Mouse (Mus musculus) megakaryocyte-erythroid progenitor cell, adult 5-6 weeks (primary cell): ENCODE measurements around the gene Ddx54. TPM values are rescaled to one million over a fixed set of nuclear protein-coding genes. Genes with fewer than 3 reads are reported as not detected.

ENCODE experiments used
- ATAC-seq: replicated peaks from 2 replicates; pipeline ENCODE4 v1.8.0; 2016; ENCODE audit warnings: mild to moderate bottlenecking, inconsistent platforms; ENCODE audit not compliant: severe bottlenecking, poor library complexity, low FRiP score, low TSS enrichment
- total RNA-seq, 2 experiments: library from RNA; stranded (forward) in 1 of 2; stranded (reverse) in 1 of 2; fragments of 200-1000, 215-1000 nt in 1 of 2; fragments of >200 nt in 1 of 2; fragmentation: Nextera tagmentation in 1 of 2; gene quantifications; 2 replicates each; pipeline ENCODE4 v1.2.3; 2014 to 2017

Ddx54 gene
- total RNA-seq, 2 experiments from 2014 or later, result 28.3 to 40.6 TPM

DNA sequence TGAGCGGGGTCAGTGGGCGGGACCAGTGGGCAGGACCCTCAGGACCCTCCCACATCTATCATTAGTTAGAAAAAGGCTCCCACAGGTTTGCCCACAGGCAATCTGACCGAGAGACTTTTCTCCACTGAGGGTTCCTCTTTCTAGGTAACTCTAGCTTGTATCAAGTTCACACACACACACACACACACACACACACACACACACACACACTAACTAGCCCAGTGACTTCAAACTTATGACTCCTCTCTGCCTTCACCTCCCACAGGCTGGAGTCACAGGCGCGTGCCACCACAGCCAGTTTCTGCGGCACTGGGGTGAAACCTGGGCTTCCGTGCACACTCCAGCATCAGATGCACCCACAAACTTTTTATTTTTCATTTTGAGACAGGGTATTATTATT lies 56.2 kb downstream of the Ddx54 start:
- ATAC-seq, result no peak

DNA sequence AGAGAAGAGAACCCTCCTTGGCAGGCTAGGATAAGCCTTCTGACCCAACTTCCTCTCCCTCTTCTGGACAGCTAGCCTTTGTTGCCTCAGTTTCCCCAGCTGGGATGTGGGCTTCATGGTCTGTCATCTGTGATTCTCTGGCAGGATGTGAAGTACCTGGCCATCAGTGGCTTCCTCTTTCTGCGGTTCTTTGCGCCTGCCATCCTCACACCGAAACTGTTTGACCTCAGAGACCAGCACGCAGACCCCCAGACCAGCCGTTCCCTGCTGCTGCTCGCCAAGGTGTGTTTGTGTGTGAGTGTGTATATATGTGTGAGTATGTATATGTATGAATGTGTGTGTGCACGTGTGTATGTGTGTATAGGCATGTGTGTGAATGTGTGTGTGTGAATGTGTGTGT lies 57.6 kb downstream of the Ddx54 start:
- no peak for ATAC-seq

DNA sequence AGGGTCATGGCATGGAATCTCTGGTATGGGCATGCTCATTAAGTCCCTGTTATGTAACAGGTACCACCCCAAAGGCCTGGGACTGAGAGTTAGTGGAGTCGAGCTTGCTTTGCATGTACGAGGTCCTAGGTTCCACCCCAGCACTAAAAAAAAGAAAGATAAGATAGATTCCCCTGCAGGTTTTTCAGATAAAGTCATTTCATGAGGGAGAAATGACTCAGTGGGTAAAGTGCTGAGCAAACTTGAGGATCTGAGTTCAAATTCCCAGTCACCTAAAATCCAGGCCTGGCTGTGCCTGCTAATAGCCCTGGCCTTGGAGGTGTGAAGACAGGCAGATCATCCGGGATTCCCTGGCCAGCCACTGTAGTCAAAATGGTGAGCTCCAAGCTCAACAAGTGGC lies 59.3 kb downstream of the Ddx54 start:
- no peak for ATAC-seq

DNA sequence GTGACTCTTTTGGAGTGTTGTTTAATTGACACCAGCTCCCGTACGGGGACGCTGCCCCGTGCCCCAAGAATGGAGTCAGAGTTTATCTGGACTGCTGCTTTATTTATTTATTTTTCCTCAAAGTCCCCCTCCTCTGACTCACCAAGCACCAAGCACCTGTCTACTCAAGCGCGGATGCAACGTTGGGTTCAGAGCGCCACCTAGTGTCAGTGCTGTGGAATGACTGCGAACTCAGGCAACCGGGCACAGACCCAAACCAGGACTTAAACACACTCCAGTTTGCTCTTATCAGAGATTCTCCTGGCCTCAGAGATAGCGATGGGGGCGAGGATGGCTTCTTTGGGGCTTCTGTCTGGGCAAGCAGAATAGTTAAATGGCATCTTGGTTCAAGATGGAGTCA lies 61.1 kb downstream of the Ddx54 start:
- peak; percentile 66 for ATAC-seq

DNA sequence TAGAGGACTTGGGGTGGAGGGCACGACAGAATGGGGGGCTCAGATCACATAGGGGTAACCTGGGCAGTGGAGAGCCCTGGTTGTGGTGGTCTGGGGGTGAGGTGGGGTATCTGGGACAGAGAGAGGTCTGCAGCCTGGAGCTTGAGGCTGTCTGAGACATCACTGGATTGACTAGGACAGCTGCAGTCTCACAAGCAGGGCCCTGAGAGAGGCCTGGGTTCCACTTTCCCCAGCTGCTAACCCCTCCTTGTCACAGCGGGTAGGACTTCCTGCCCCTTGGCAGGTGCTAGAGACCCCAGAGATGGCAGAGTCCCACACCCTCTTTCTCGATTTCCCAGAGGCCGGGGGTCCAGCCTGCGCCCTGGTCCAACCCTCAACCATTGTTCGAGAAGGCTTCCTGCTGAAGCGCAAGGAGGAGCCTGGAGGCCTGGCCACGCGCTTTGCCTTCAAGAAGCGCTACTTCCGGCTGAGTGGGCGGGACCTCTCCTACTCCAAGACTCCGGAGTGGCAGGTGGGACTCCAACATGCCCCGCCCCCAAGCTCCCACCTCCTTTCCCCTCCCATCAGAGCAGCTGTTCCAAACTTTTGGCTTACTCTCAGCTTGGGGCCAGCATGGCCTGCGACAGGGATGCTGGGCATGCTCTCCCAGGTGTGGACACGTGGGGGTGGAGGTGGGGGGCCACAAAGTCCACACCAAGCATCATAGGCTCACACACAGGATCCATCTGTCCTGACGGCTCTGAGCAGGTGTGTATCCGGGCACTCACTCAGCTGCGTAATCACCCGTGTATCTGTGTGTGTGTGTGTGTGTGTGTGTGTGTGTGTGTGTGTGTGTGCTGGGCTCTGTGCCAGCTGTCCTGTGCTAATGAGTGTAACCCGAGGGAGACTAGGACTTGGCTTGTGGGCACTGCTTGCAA lies 61.9 kb downstream of the Ddx54 start:
- ATAC-seq, result no peak

DNA sequence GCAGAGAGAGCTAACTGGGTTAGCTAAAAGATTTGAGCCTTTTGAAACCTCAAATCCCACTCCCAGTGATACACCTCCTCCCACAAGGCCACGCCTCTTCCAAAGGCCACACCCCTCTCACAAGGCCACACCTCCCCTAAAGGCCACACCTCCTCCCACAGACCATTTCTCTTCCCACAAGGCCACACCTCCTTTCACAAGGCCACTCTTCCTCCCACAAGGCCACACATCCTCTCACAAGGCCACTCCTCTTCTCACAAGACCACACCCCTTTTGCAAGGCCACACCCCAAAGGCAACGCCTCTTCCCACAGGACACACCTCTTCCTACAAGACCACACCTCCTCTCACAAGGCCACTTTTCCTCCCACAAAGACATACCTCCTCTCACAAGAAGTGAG lies 65.0 kb downstream of the Ddx54 start:
- ATAC-seq, result peak; percentile 20; the same call in 1 of the 2 replicates

Other genes starting within 250 kb of the Ddx54 start
- gene Lhx5, start 181.0 kb upstream of the Ddx54 start, total RNA-seq (2014; fragmentation: Nextera tagmentation), result not detected in 2 replicates
- gene Lhx5, start 181.0 kb upstream of the Ddx54 start, total RNA-seq (2017), result not detected in 2 replicates
- gene Sdsl, start 139.9 kb upstream of the Ddx54 start, total RNA-seq (2014; fragmentation: Nextera tagmentation), result 59.5 and 72.1 TPM in 2 replicates
- gene Sdsl, start 139.9 kb upstream of the Ddx54 start, total RNA-seq (2017), result 58.5 and 67.3 TPM in 2 replicates
- not detected in 2 replicates for gene Sds, start 136.2 kb upstream of the Ddx54 start, total RNA-seq (2014; fragmentation: Nextera tagmentation)
- gene Sds, start 136.2 kb upstream of the Ddx54 start, total RNA-seq (2017), result not detected in 2 replicates
- 13.6 and 20.8 TPM in 2 replicates for gene Plbd2, start 109.1 kb upstream of the Ddx54 start, total RNA-seq (2014; fragmentation: Nextera tagmentation)
- 6.3 and 8.7 TPM in 2 replicates for gene Plbd2, start 109.1 kb upstream of the Ddx54 start, total RNA-seq (2017)
- 0.35 and 1.6 TPM in 2 replicates for gene Slc8b1, start 101.6 kb upstream of the Ddx54 start, total RNA-seq (2014; fragmentation: Nextera tagmentation)
- 0.09 and 1.7 TPM in 2 replicates for gene Slc8b1, start 101.6 kb upstream of the Ddx54 start, total RNA-seq (2017)
- gene Tpcn1, start 24.1 kb upstream of the Ddx54 start, total RNA-seq (2014; fragmentation: Nextera tagmentation), result 71.7 and 84.7 TPM in 2 replicates
- 16.0 and 19.1 TPM in 2 replicates for gene Tpcn1, start 24.1 kb upstream of the Ddx54 start, total RNA-seq (2017)
- gene Iqcd, start 23.7 kb upstream of the Ddx54 start, total RNA-seq (2014; fragmentation: Nextera tagmentation), result 6.4 and 9.0 TPM in 2 replicates
- gene Iqcd, start 23.7 kb upstream of the Ddx54 start, total RNA-seq (2017), result 6.3 and 7.9 TPM in 2 replicates
- 9.9 and 11.8 TPM in 2 replicates for gene Rita1, start 150 bp upstream of the Ddx54 start, total RNA-seq (2014; fragmentation: Nextera tagmentation)
- 5.5 and 6.9 TPM in 2 replicates for gene Rita1, start 150 bp upstream of the Ddx54 start, total RNA-seq (2017)
- not detected in 2 replicates for gene Cfap73, start 21.5 kb downstream of the Ddx54 start, total RNA-seq (2014; fragmentation: Nextera tagmentation)
- gene Cfap73, start 21.5 kb downstream of the Ddx54 start, total RNA-seq (2017), result not detected in 2 replicates
- not detected in 2 replicates for gene Rasal1, start 36.1 kb downstream of the Ddx54 start, total RNA-seq (2014; fragmentation: Nextera tagmentation)
- gene Rasal1, start 36.1 kb downstream of the Ddx54 start, total RNA-seq (2017), result not detected in 2 replicates
- 8.7 TPM in 1 of 2 replicates, not detected in the other for gene Dtx1, start 99.2 kb downstream of the Ddx54 start, total RNA-seq (2014; fragmentation: Nextera tagmentation)
- gene Dtx1, start 99.2 kb downstream of the Ddx54 start, total RNA-seq (2017), result 0.56 TPM in 1 of 2 replicates, not detected in the other
- 1.7 and 2.0 TPM in 2 replicates for gene Oas2, start 137.1 kb downstream of the Ddx54 start, total RNA-seq (2014; fragmentation: Nextera tagmentation)
- gene Oas2, start 137.1 kb downstream of the Ddx54 start, total RNA-seq (2017), result 0.72 and 1.3 TPM in 2 replicates
- 2.3 and 4.2 TPM in 2 replicates for gene Oas3, start 164.9 kb downstream of the Ddx54 start, total RNA-seq (2014; fragmentation: Nextera tagmentation)
- gene Oas3, start 164.9 kb downstream of the Ddx54 start, total RNA-seq (2017), result 1.8 and 2.0 TPM in 2 replicates
- not detected in 2 replicates for gene Oas1e, start 182.8 kb downstream of the Ddx54 start, total RNA-seq (2014; fragmentation: Nextera tagmentation)
- gene Oas1e, start 182.8 kb downstream of the Ddx54 start, total RNA-seq (2017), result not detected in 2 replicates
- 5.3 and 8.3 TPM in 2 replicates for gene Oas1c, start 199.8 kb downstream of the Ddx54 start, total RNA-seq (2014; fragmentation: Nextera tagmentation)
- gene Oas1c, start 199.8 kb downstream of the Ddx54 start, total RNA-seq (2017), result 3.1 and 26.4 TPM in 2 replicates
- not detected in 2 replicates for gene Oas1f, start 234.6 kb downstream of the Ddx54 start, total RNA-seq (2014; fragmentation: Nextera tagmentation)
- not detected in 2 replicates for gene Oas1f, start 234.6 kb downstream of the Ddx54 start, total RNA-seq (2017)
- gene Oas1h, start 248.7 kb downstream of the Ddx54 start, total RNA-seq (2014; fragmentation: Nextera tagmentation), result not detected in 2 replicates
- not detected in 2 replicates for gene Oas1h, start 248.7 kb downstream of the Ddx54 start, total RNA-seq (2017)